ENCODE assay signal across 8 mouse cellular contexts in genomic region chr9:55918579-55918978, GRCm38 (mm10). TPM values are rescaled to one million over a fixed set of nuclear protein-coding genes. Genes with fewer than 3 reads are reported as not detected.
DNase-seq lines count a peak whose midpoint lies in the region; ATAC-seq and TF ChIP-seq lines count a peak whose summit lies in the region.

No protein-coding gene starts in this region.

- no peak overlapping the region for H3K27ac ChIP-seq in lung, postnatal 0 days (ENCODE audit: low read length)

- H3K4me1 ChIP-seq in lung, postnatal 0 days (ENCODE audit: insufficient read depth, low read depth, low read length) = no peaks in the 10 kb centered on the region

- no peak for ATAC-seq in lung, postnatal 0 days
- ATAC-seq in cerebellum, adult (ENCODE audit: insufficient number of reproducible peaks, low FRiP score, low TSS enrichment) = no peak

- peak; percentile 59 for TF ChIP-seq CTCF in lung, postnatal 0 days (IDR thresholded peaks at IDR 0.05)

- H3K9ac ChIP-seq in lung, postnatal 0 days (replicated peaks; ENCODE audit: low read depth) = no peak overlapping the region

- no peaks in the 10 kb centered on the region for H3K36me3 ChIP-seq in lung, postnatal 0 days (ENCODE audit: insufficient read depth, low read length)

- H3K4me3 ChIP-seq in lung, postnatal 0 days (ENCODE audit: low read depth, low read length) = no peak overlapping the region

- H3K9me3 ChIP-seq in lung, postnatal 0 days (ENCODE audit: low read length) = no peaks in the 10 kb centered on the region

- intact Hi-C loops in heart, postnatal 36 days (cut with DNase I) = loop anchor here (1.0 kb wide), 1 partner anchor 489 kb away; no protein-coding TSS in a partner anchor
- intact Hi-C loops in gastrocnemius, postnatal 36 days (cut with DNase I) = no loop called here

- no peak for TF ChIP-seq EP300 in lung, postnatal 0 days (IDR thresholded peaks at IDR 0.05)

- H3K27me3 ChIP-seq in lung, postnatal 0 days (replicated peaks; ENCODE audit: insufficient read depth, low read length) = no peaks in the 10 kb centered on the region

- 54% methylated on average over 3 of the region's 3 CpGs for WGBS in lung, postnatal 0 days

- H3K4me2 ChIP-seq in lung, postnatal 0 days (replicated peaks; ENCODE audit: low read depth, low read length) = no peak overlapping the region

- peak; percentile 38 for DNase-seq in heart, adult 8-10 months (ENCODE audit: low spot score)
- DNase-seq in heart, postnatal 36 days = no peak
- peak; percentile 72 for DNase-seq in lung, postnatal 0 days (ENCODE audit: low spot score)
- no peak for DNase-seq in lung, postnatal 10 days
- DNase-seq in adipocyte (ENCODE audit: low spot score) = peak; percentile 71
- peak; percentile 59 for DNase-seq in naive thymus-derived CD4-positive, alpha-beta T cell, adult 2 months (ENCODE audit: low read depth)
- DNase-seq in gastrocnemius, postnatal 36 days = no peak

RNA-seq across cellular contexts. Expression of gene Scaper, which starts 19.3 kb away (rescaled TPM):
- 10 to 100 TPM; 17.3 to 20.1 (median 18.1) TPM for total RNA-seq in heart, adult 8-10 months (2022)
- 10 to 100 TPM; 16.8 to 17.3 TPM for total RNA-seq in heart, postnatal 36 days (2021)
- polyA plus RNA-seq in lung, postnatal 0 days (2015; fragmentation: Nextera tagmentation; extraction: Ambion mirVana) = 7.1 and 9.8 TPM in 2 replicates
- total RNA-seq in gastrocnemius, postnatal 36 days (2021) = 1 to 10 TPM; 6.9 to 7.5 TPM

Comparison
In these comparisons a context has a peak if more than half of its experiments do, and no peak if none do; other contexts are left out.
1. DNase-seq: peak in heart, adult 8-10 months (single experiment), lung, postnatal 0 days (single experiment), adipocyte (single experiment) and naive thymus-derived CD4-positive, alpha-beta T cell, adult 2 months (single experiment); none in heart, postnatal 36 days (0 of 2), lung, postnatal 10 days (single experiment) and gastrocnemius, postnatal 36 days (0 of 2).